Mouse (Mus musculus) heart, embryonic 12.5 days (tissue): ENCODE measurements around the gene Map3k20. TPM values are rescaled to one million over a fixed set of nuclear protein-coding genes. Genes with fewer than 3 reads are reported as not detected.

Source experiments
- ATAC-seq: fragments of 200-750 bp; cut with Nextera tagmentation; 2 replicates; pipeline ENCODE4 v1.8.0; 2017; ENCODE audit warnings: moderate TSS enrichment, moderate library complexity; ENCODE audit not compliant: insufficient number of reproducible peaks, low FRiP score
- H3K27ac ChIP-seq: fragments of 300-500 bp; sonication (generic); 2 replicates; pipeline ENCODE4 v1.5.1; 2016; ENCODE audit warnings: mild to moderate bottlenecking, moderate library complexity; ENCODE audit not compliant: poor library complexity, severe bottlenecking
- H3K27me3 ChIP-seq: fragments of 300-500 bp; sonication (generic); replicated peaks from 2 replicates; pipeline ENCODE4 v1.6.1; 2016; ENCODE audit warnings: mild to moderate bottlenecking, moderate library complexity
- H3K36me3 ChIP-seq: fragments of 300-500 bp; sonication (generic); 2 replicates; pipeline ENCODE4 v1.6.1; 2016; ENCODE audit warnings: mild to moderate bottlenecking, moderate library complexity
- H3K4me1 ChIP-seq: fragments of 300-500 bp; sonication (generic); replicated peaks from 2 replicates; pipeline ENCODE4 v1.6.1; 2016; ENCODE audit warnings: mild to moderate bottlenecking
- H3K4me2 ChIP-seq: fragments of 300-500 bp; sonication (generic); 2 replicates; pipeline ENCODE4 v1.6.1; 2016; ENCODE audit warnings: mild to moderate bottlenecking, moderate library complexity
- H3K4me3 ChIP-seq: fragments of 300-500 bp; sonication (generic); 2 replicates; pipeline ENCODE4 v1.5.1; 2016; ENCODE audit warnings: mild to moderate bottlenecking
- H3K9ac ChIP-seq: fragments of 300-500 bp; sonication (generic); 2 replicates; pipeline ENCODE4 v1.6.1; 2016; ENCODE audit warnings: mild to moderate bottlenecking, moderate library complexity
- H3K9me3 ChIP-seq: fragments of 300-500 bp; sonication (generic); replicated peaks from 2 replicates; pipeline ENCODE4 v1.6.1; 2016; ENCODE audit warnings: mild to moderate bottlenecking, moderate library complexity
- WGBS: fragments of 180-500 bp; shearing (Covaris S2); methylation state at CpG from one replicate; pipeline ENCODE4 v1.1.7; 2016; 5-methylcytosine and 5-hydroxymethylcytosine counted together
- polyA plus RNA-seq: library from polyadenylated mRNA; unstranded; fragments of >200 nt; fragmentation: Nextera tagmentation; extraction: Ambion mirVana; gene quantifications from 2 replicates; pipeline ENCODE4 v1.2.1, GENCODE M21; 2016

The Map3k20 gene
- polyA plus RNA-seq, 1 experiment from 2014 or later: 77.2 TPM

GRCm38 (mm10) chr2:72324436-72324835, 39.0 kb downstream of the Map3k20 start:
- H3K27me3 ChIP-seq: no peaks in the 10 kb centered on the region
- H3K36me3 ChIP-seq: 0 out of 2 replicates have a peak, but pooled peaks cover 6% of the 10 kb centered on the region
- no peak overlapping the region for H3K4me3 ChIP-seq
- 71% methylated on average over 12 of the region's 12 CpGs for WGBS
- no peak for ATAC-seq
- H3K4me1 ChIP-seq: peaks cover 36% of the 10 kb centered on the region
- no peak overlapping the region for H3K9ac ChIP-seq
- H3K9me3 ChIP-seq: no peaks in the 10 kb centered on the region
- no peak overlapping the region for H3K4me2 ChIP-seq
- H3K27ac ChIP-seq: no peak overlapping the region

- Histone ChIP-seq H3K4me1 (peaks cover 35% of the 10 kb centered on the region), H3K27ac (no peak overlapping the region), H3K9me3 (no peaks in the 10 kb centered on the region), H3K27me3 (no peaks in the 10 kb centered on the region), H3K36me3 (0 out of 2 replicates have a peak, but pooled peaks cover 3% of the 10 kb centered on the region), H3K4me2 (no peak overlapping the region), H3K9ac (no peak overlapping the region), H3K4me3 (no peak overlapping the region)
- ATAC-seq: no peak
- 67% methylated on average over 6 of the region's 6 CpGs for WGBS
These were observed 41.1 kb downstream of the Map3k20 start for GRCm38 (mm10) chr2:72326491-72326890.

GRCm38 (mm10) chr2:72328435-72328834, 43.0 kb downstream of the Map3k20 start:
- peaks cover 20% of the 10 kb centered on the region for H3K4me1 ChIP-seq
- no peak for ATAC-seq
- 0 out of 2 replicates have a peak, but pooled peaks cover 3% of the 10 kb centered on the region for H3K36me3 ChIP-seq
- 78% methylated on average over 3 of the region's 3 CpGs for WGBS
- H3K9me3 ChIP-seq: no peaks in the 10 kb centered on the region
- H3K4me3 ChIP-seq: no peak overlapping the region
- no peaks in the 10 kb centered on the region for H3K27me3 ChIP-seq
- H3K9ac ChIP-seq: no peak overlapping the region
- H3K4me2 ChIP-seq: no peak overlapping the region
- no peak overlapping the region for H3K27ac ChIP-seq

- ATAC-seq: no peak
- no peak overlapping the region for H3K9ac ChIP-seq
- no peaks in the 10 kb centered on the region for H3K36me3 ChIP-seq
- H3K4me3 ChIP-seq: no peak overlapping the region
- no peak overlapping the region for H3K4me2 ChIP-seq
- no peaks in the 10 kb centered on the region for H3K9me3 ChIP-seq
- H3K4me1 ChIP-seq: peaks cover 20% of the 10 kb centered on the region
- no peak overlapping the region for H3K27ac ChIP-seq
- no peaks in the 10 kb centered on the region for H3K27me3 ChIP-seq
- 72% methylated on average over 12 of the region's 12 CpGs for WGBS
These were observed 45.6 kb downstream of the Map3k20 start for GRCm38 (mm10) chr2:72330955-72331481.

GRCm38 (mm10) chr2:72332067-72332466, 46.6 kb downstream of the Map3k20 start:
- Histone ChIP-seq H3K9me3 (no peaks in the 10 kb centered on the region), H3K9ac (no peak overlapping the region), H3K36me3 (no peaks in the 10 kb centered on the region), H3K4me1 (peaks cover 18% of the 10 kb centered on the region; the same call in 1 of the 2 replicates), H3K27me3 (no peaks in the 10 kb centered on the region), H3K4me2 (no peak overlapping the region), H3K4me3 (no peak overlapping the region), H3K27ac (no peak overlapping the region)
- no peak for ATAC-seq
- WGBS: 67% methylated on average over 4 of the region's 4 CpGs

GRCm38 (mm10) chr2:72333210-72333609, 47.8 kb downstream of the Map3k20 start:
- H3K4me1 ChIP-seq: peaks cover 15% of the 10 kb centered on the region; the same call in 1 of the 2 replicates
- no peak overlapping the region for H3K4me2 ChIP-seq
- no peak overlapping the region for H3K4me3 ChIP-seq
- H3K36me3 ChIP-seq: no peaks in the 10 kb centered on the region
- ATAC-seq: no peak
- no peaks in the 10 kb centered on the region for H3K9me3 ChIP-seq
- no peaks in the 10 kb centered on the region for H3K27me3 ChIP-seq
- no peak overlapping the region for H3K9ac ChIP-seq
- WGBS: 78% methylated on average over 3 of the region's 3 CpGs
- no peak overlapping the region for H3K27ac ChIP-seq

- Histone ChIP-seq H3K9me3 (peaks cover 1% of the 10 kb centered on the region; the same call in 1 of the 2 replicates), H3K9ac (no peak overlapping the region), H3K4me3 (no peak overlapping the region), H3K27ac (no peak overlapping the region), H3K36me3 (peaks cover 1% of the 10 kb centered on the region; the same call in 1 of the 2 replicates), H3K27me3 (no peaks in the 10 kb centered on the region), H3K4me1 (0 out of 2 replicates have a peak, but pooled peaks cover 5% of the 10 kb centered on the region), H3K4me2 (no peak overlapping the region)
- no peak for ATAC-seq
- WGBS: 74% methylated on average over 3 of the region's 3 CpGs
These were observed 51.4 kb downstream of the Map3k20 start for GRCm38 (mm10) chr2:72336840-72337239.

- H3K9me3 ChIP-seq: peaks cover 4% of the 10 kb centered on the region; the same call in 1 of the 2 replicates
- H3K4me2 ChIP-seq: no peak overlapping the region
- no peak overlapping the region for H3K27ac ChIP-seq
- H3K4me1 ChIP-seq: peaks cover 23% of the 10 kb centered on the region
- 82% methylated on average over 3 of the region's 3 CpGs for WGBS
- H3K9ac ChIP-seq: no peak overlapping the region
- no peaks in the 10 kb centered on the region for H3K27me3 ChIP-seq
- H3K36me3 ChIP-seq: peaks cover 5% of the 10 kb centered on the region; the same call in 1 of the 2 replicates
- ATAC-seq: no peak
- no peak overlapping the region for H3K4me3 ChIP-seq
These were observed 59.8 kb downstream of the Map3k20 start for GRCm38 (mm10) chr2:72345281-72345680.

- H3K36me3 ChIP-seq: peaks cover 6% of the 10 kb centered on the region; the same call in 1 of the 2 replicates
- peaks cover 38% of the 10 kb centered on the region for H3K4me1 ChIP-seq
- WGBS: 66% methylated on average over 5 of the region's 5 CpGs
- no peaks in the 10 kb centered on the region for H3K9me3 ChIP-seq
- no peak overlapping the region for H3K4me2 ChIP-seq
- H3K9ac ChIP-seq: no peak overlapping the region
- no peak for ATAC-seq
- H3K4me3 ChIP-seq: no peak overlapping the region
- H3K27me3 ChIP-seq: no peaks in the 10 kb centered on the region
- no peak overlapping the region for H3K27ac ChIP-seq
These were observed 65.9 kb downstream of the Map3k20 start for GRCm38 (mm10) chr2:72351329-72351728.

- Histone ChIP-seq H3K4me1 (peaks cover 38% of the 10 kb centered on the region), H3K9me3 (no peaks in the 10 kb centered on the region), H3K36me3 (peaks cover 10% of the 10 kb centered on the region), H3K27me3 (no peaks in the 10 kb centered on the region), H3K9ac (no peak overlapping the region), H3K4me2 (no peak overlapping the region), H3K4me3 (no peak overlapping the region), H3K27ac (no peak overlapping the region)
- WGBS: 89% methylated on average over 8 of the region's 8 CpGs
- no peak for ATAC-seq
These were observed 66.3 kb downstream of the Map3k20 start for GRCm38 (mm10) chr2:72351776-72352175.

GRCm38 (mm10) chr2:72352756-72353155, 67.3 kb downstream of the Map3k20 start:
- Histone ChIP-seq H3K4me1 (peaks cover 29% of the 10 kb centered on the region), H3K27ac (no peak overlapping the region), H3K4me3 (no peak overlapping the region), H3K27me3 (no peaks in the 10 kb centered on the region), H3K36me3 (peaks cover 15% of the 10 kb centered on the region), H3K9ac (no peak overlapping the region), H3K9me3 (no peaks in the 10 kb centered on the region), H3K4me2 (no peak overlapping the region)
- ATAC-seq: no peak

GRCm38 (mm10) chr2:72356471-72356870, 71.0 kb downstream of the Map3k20 start:
- H3K27ac ChIP-seq: no peak overlapping the region
- H3K4me3 ChIP-seq: no peak overlapping the region
- H3K4me1 ChIP-seq: peaks cover 22% of the 10 kb centered on the region
- H3K4me2 ChIP-seq: no peak overlapping the region
- 85% methylated on average over 10 of the region's 10 CpGs for WGBS
- no peak overlapping the region for H3K9ac ChIP-seq
- peaks cover 12% of the 10 kb centered on the region for H3K36me3 ChIP-seq
- no peaks in the 10 kb centered on the region for H3K27me3 ChIP-seq
- no peaks in the 10 kb centered on the region for H3K9me3 ChIP-seq
- no peak for ATAC-seq
